Mouse (Mus musculus): ENCODE results near the gene Prep. TPM values are rescaled to one million over a fixed set of nuclear protein-coding genes. Genes with fewer than 3 reads are reported as not detected.
A peak's percentile ranks its signal among the peaks of the same experiment; 100 is the strongest.

Prep gene
- polyA plus RNA-seq, 1 experiment from 2014 or later = 29.1 TPM

GRCm38 (mm10) chr10:45060841-45061240 is 6.2 kb upstream of the Prep start:
- H3K27ac ChIP-seq = no peak overlapping the region
- H3K27me3 ChIP-seq (replicated peaks) = no peaks in the 10 kb centered on the region
- no peaks in the 10 kb centered on the region for H3K9me3 ChIP-seq
- no peak overlapping the region for H3K4me2 ChIP-seq (replicated peaks)
- H3K36me3 ChIP-seq = no peaks in the 10 kb centered on the region
- no peak overlapping the region for H3K4me3 ChIP-seq
- 83% methylated on average over 1 of the region's 1 CpGs for WGBS
- no peak for ATAC-seq (ENCODE audit: low FRiP score, low read depth)
- no peaks in the 10 kb centered on the region for H3K4me1 ChIP-seq
- H3K9ac ChIP-seq = no peak overlapping the region

GRCm38 (mm10) chr10:45066131-45066930 is 672 bp upstream of the Prep start:
- H3K36me3 ChIP-seq = no peaks in the 10 kb centered on the region
- peak overlapping the region; percentile 77 for H3K4me2 ChIP-seq (replicated peaks)
- no peak for ATAC-seq (ENCODE audit: low FRiP score, low read depth)
- H3K4me1 ChIP-seq = peaks cover 12% of the 10 kb centered on the region; the same call in 1 of the 2 replicates
- peak overlapping the region; percentile 95 for H3K4me3 ChIP-seq
- H3K27ac ChIP-seq = no peak overlapping the region; the same call in 1 of the 2 replicates
- no peaks in the 10 kb centered on the region for H3K9me3 ChIP-seq
- peak overlapping the region; percentile 92 for H3K9ac ChIP-seq
- 14% methylated on average over 12 of the region's 12 CpGs for WGBS
- no peaks in the 10 kb centered on the region for H3K27me3 ChIP-seq (replicated peaks)

- under 1% methylated on average over 28 of the region's 28 CpGs for WGBS
Observed at GRCm38 (mm10) chr10:45067436-45067925, 478 bp downstream of the Prep start.

GRCm38 (mm10) chr10:45069557-45069956 is 2.6 kb downstream of the Prep start:
- 83% methylated on average over 6 of the region's 6 CpGs for WGBS
- no peak for ATAC-seq (ENCODE audit: low FRiP score, low read depth)

More at GRCm38 (mm10) chr10:45067436-45067925, 478 bp downstream of the Prep start:
- H3K27ac ChIP-seq = peak overlapping the region; percentile 62; the same call in 1 of the 2 replicates
- no peaks in the 10 kb centered on the region for H3K9me3 ChIP-seq
- peaks cover 12% of the 10 kb centered on the region; the same call in 1 of the 2 replicates for H3K4me1 ChIP-seq
- H3K4me2 ChIP-seq (replicated peaks) = peak overlapping the region; percentile 77
- peak overlapping the region; percentile 92 for H3K9ac ChIP-seq
- no peaks in the 10 kb centered on the region for H3K36me3 ChIP-seq
- peak overlapping the region; percentile 95 for H3K4me3 ChIP-seq
- peak; percentile 71 for ATAC-seq (ENCODE audit: low FRiP score, low read depth)
- H3K27me3 ChIP-seq (replicated peaks) = no peaks in the 10 kb centered on the region

GRCm38 (mm10) chr10:45070362-45070761 is 3.4 kb downstream of the Prep start:
- ATAC-seq (ENCODE audit: low FRiP score, low read depth) = no peak
- no peaks in the 10 kb centered on the region for H3K27me3 ChIP-seq (replicated peaks)
- H3K4me1 ChIP-seq = peaks cover 12% of the 10 kb centered on the region; the same call in 1 of the 2 replicates

More at GRCm38 (mm10) chr10:45069557-45069956, 2.6 kb downstream of the Prep start:
- Histone ChIP-seq H3K27ac (no peak overlapping the region), H3K4me2 (replicated peaks) (no peak overlapping the region), H3K4me1 (peaks cover 12% of the 10 kb centered on the region; the same call in 1 of the 2 replicates), H3K36me3 (peaks cover 12% of the 10 kb centered on the region; the same call in 1 of the 2 replicates), H3K27me3 (replicated peaks) (no peaks in the 10 kb centered on the region), H3K9me3 (no peaks in the 10 kb centered on the region), H3K4me3 (no peak overlapping the region), H3K9ac (no peak overlapping the region)

GRCm38 (mm10) chr10:45070929-45071813 is 4.2 kb downstream of the Prep start:
- H3K27ac ChIP-seq = no peak overlapping the region

More at GRCm38 (mm10) chr10:45070362-45070761, 3.4 kb downstream of the Prep start:
- WGBS = 91% methylated on average over 5 of the region's 5 CpGs
- Histone ChIP-seq H3K9me3 (no peaks in the 10 kb centered on the region), H3K9ac (no peak overlapping the region), H3K36me3 (peaks cover 12% of the 10 kb centered on the region; the same call in 1 of the 2 replicates), H3K4me2 (replicated peaks) (no peak overlapping the region), H3K27ac (no peak overlapping the region), H3K4me3 (no peak overlapping the region)

GRCm38 (mm10) chr10:45072339-45072738 is 5.3 kb downstream of the Prep start:
- H3K27me3 ChIP-seq (replicated peaks) = no peaks in the 10 kb centered on the region
- no peak overlapping the region for H3K27ac ChIP-seq
- 93% methylated on average over 4 of the region's 4 CpGs for WGBS
- peaks cover 12% of the 10 kb centered on the region; the same call in 1 of the 2 replicates for H3K36me3 ChIP-seq
- no peak overlapping the region for H3K4me3 ChIP-seq
- H3K9ac ChIP-seq = no peak overlapping the region
- H3K4me1 ChIP-seq = peaks cover 17% of the 10 kb centered on the region; the same call in 1 of the 2 replicates
- no peak for ATAC-seq (ENCODE audit: low FRiP score, low read depth)
- no peaks in the 10 kb centered on the region for H3K9me3 ChIP-seq
- no peak overlapping the region for H3K4me2 ChIP-seq (replicated peaks)

More at GRCm38 (mm10) chr10:45070929-45071813, 4.2 kb downstream of the Prep start:
- H3K36me3 ChIP-seq = peaks cover 12% of the 10 kb centered on the region; the same call in 1 of the 2 replicates
- no peak overlapping the region for H3K9ac ChIP-seq
- no peak overlapping the region for H3K4me3 ChIP-seq
- no peaks in the 10 kb centered on the region for H3K9me3 ChIP-seq
- ATAC-seq (ENCODE audit: low FRiP score, low read depth) = no peak
- H3K4me1 ChIP-seq = peaks cover 17% of the 10 kb centered on the region; the same call in 1 of the 2 replicates
- no peak overlapping the region for H3K4me2 ChIP-seq (replicated peaks)
- no peaks in the 10 kb centered on the region for H3K27me3 ChIP-seq (replicated peaks)
- 86% methylated on average over 13 of the region's 13 CpGs for WGBS

- no peak for ATAC-seq (ENCODE audit: low FRiP score, low read depth)
- Histone ChIP-seq H3K36me3 (peaks cover 14% of the 10 kb centered on the region; the same call in 1 of the 2 replicates), H3K27ac (no peak overlapping the region), H3K4me2 (replicated peaks) (no peak overlapping the region), H3K4me1 (peaks cover 9% of the 10 kb centered on the region; the same call in 1 of the 2 replicates), H3K9ac (no peak overlapping the region), H3K4me3 (no peak overlapping the region), H3K27me3 (replicated peaks) (no peaks in the 10 kb centered on the region), H3K9me3 (no peaks in the 10 kb centered on the region)
- WGBS = 85% methylated on average over 6 of the region's 6 CpGs
Observed at GRCm38 (mm10) chr10:45074543-45074942, 7.5 kb downstream of the Prep start.

- H3K36me3 ChIP-seq = peaks cover 21% of the 10 kb centered on the region; the same call in 1 of the 2 replicates
Observed at GRCm38 (mm10) chr10:45075491-45076051, 8.6 kb downstream of the Prep start.

GRCm38 (mm10) chr10:45076585-45076984 is 9.6 kb downstream of the Prep start:
- WGBS = 88% methylated on average over 10 of the region's 10 CpGs
- H3K4me3 ChIP-seq = no peak overlapping the region
- H3K27me3 ChIP-seq (replicated peaks) = no peaks in the 10 kb centered on the region
- no peak overlapping the region for H3K27ac ChIP-seq
- H3K4me1 ChIP-seq = peaks cover 5% of the 10 kb centered on the region; the same call in 1 of the 2 replicates
- no peak overlapping the region for H3K9ac ChIP-seq
- no peaks in the 10 kb centered on the region for H3K9me3 ChIP-seq
- no peak for ATAC-seq (ENCODE audit: low FRiP score, low read depth)
- H3K36me3 ChIP-seq = peaks cover 21% of the 10 kb centered on the region; the same call in 1 of the 2 replicates
- H3K4me2 ChIP-seq (replicated peaks) = no peak overlapping the region

More at GRCm38 (mm10) chr10:45075491-45076051, 8.6 kb downstream of the Prep start:
- H3K4me1 ChIP-seq = peaks cover 9% of the 10 kb centered on the region; the same call in 1 of the 2 replicates
- WGBS = 72% methylated on average over 5 of the region's 5 CpGs
- no peak overlapping the region for H3K27ac ChIP-seq
- ATAC-seq (ENCODE audit: low FRiP score, low read depth) = peak; percentile 54; the same call in 1 of the 2 replicates
- no peak overlapping the region for H3K9ac ChIP-seq
- no peaks in the 10 kb centered on the region for H3K27me3 ChIP-seq (replicated peaks)
- no peak overlapping the region for H3K4me3 ChIP-seq
- H3K4me2 ChIP-seq (replicated peaks) = no peak overlapping the region
- H3K9me3 ChIP-seq = no peaks in the 10 kb centered on the region

- no peak for ATAC-seq (ENCODE audit: low FRiP score, low read depth)
- no peaks in the 10 kb centered on the region for H3K27me3 ChIP-seq (replicated peaks)
- 85% methylated on average over 5 of the region's 5 CpGs for WGBS
- H3K4me2 ChIP-seq (replicated peaks) = no peak overlapping the region
- no peak overlapping the region for H3K9ac ChIP-seq
- H3K27ac ChIP-seq = no peak overlapping the region
- H3K4me3 ChIP-seq = no peak overlapping the region
- H3K9me3 ChIP-seq = no peaks in the 10 kb centered on the region
- H3K4me1 ChIP-seq = peaks cover 5% of the 10 kb centered on the region; the same call in 1 of the 2 replicates
- H3K36me3 ChIP-seq = peaks cover 21% of the 10 kb centered on the region; the same call in 1 of the 2 replicates
Observed at GRCm38 (mm10) chr10:45077353-45077752, 10.3 kb downstream of the Prep start.
